11 mouse cellular contexts compared by ENCODE assay signal in genomic region chr12:29533071-29533876, GRCm38 (mm10). TPM values are rescaled to one million over a fixed set of nuclear protein-coding genes. Genes with fewer than 3 reads are reported as not detected.
DNase-seq lines count a peak whose midpoint lies in the region; ATAC-seq lines count a peak whose summit lies in the region.
"Had no signal": no experiment of that assay in that cellular context is flagged by ENCODE, and none has a peak within 500 bp of the region (broad histone marks: within the 10 kb centered on the region; RNA-seq: fewer than 3 reads in every experiment).

No protein-coding gene starts in this region.

- H3K36me3 ChIP-seq in forebrain, embryonic 12.5 days (replicated peaks) = no peaks in the 10 kb centered on the region
- H3K36me3 ChIP-seq in kidney, embryonic 14.5 days (ENCODE audit: control insufficient read depth, insufficient read depth, low read length) = no peaks in the 10 kb centered on the region
- H3K36me3 ChIP-seq: limb, embryonic 12.5 days had no signal

- peak overlapping the region; percentile 90 for H3K27ac ChIP-seq in forebrain, embryonic 12.5 days
- H3K27ac ChIP-seq in kidney, embryonic 14.5 days (ENCODE audit: low read depth, low read length) = no peak overlapping the region
- H3K27ac ChIP-seq: limb, embryonic 12.5 days had no signal

- H3K4me2 ChIP-seq in forebrain, embryonic 12.5 days = peak overlapping the region; percentile 66
- H3K4me2 ChIP-seq in kidney, embryonic 14.5 days (replicated peaks; ENCODE audit: low read depth, low read length) = no peak overlapping the region
- H3K4me2 ChIP-seq: limb, embryonic 12.5 days had no signal

- intact Hi-C loops in left cerebral cortex, postnatal 25 days (cut with DNase I) = loop anchor here (10.0 kb wide), 2 partner anchors 658 to 948 kb away; partner anchors contain the start of gene Allc

- peaks cover 63% of the 10 kb centered on the region for H3K27me3 ChIP-seq in forebrain, embryonic 12.5 days
- H3K27me3 ChIP-seq in kidney, embryonic 14.5 days (ENCODE audit: control insufficient read depth, insufficient read depth, low read length) = peaks cover 48% of the 10 kb centered on the region

- peak overlapping the region; percentile 45; the same call in 1 of the 2 replicates for H3K9ac ChIP-seq in forebrain, embryonic 12.5 days
- no peak overlapping the region for H3K9ac ChIP-seq in kidney, embryonic 14.5 days (ENCODE audit: low read depth, low read length)
- H3K9ac ChIP-seq: limb, embryonic 12.5 days had no signal

- peak; percentile 49 for ATAC-seq in forebrain, embryonic 12.5 days (ENCODE audit: low FRiP score)
- no peak for ATAC-seq in kidney, embryonic 14.5 days (ENCODE audit: low FRiP score, low TSS enrichment)

- DNase-seq in layer of hippocampus, adult 18-20 months (ENCODE audit: low spot score in 2 of 2) = peak; percentile 42 to 55
- no peak for DNase-seq in layer of hippocampus, postnatal 25 days (ENCODE audit: extremely low spot score in 1 of 2, low spot score in 1 of 2)
- peak; percentile 60 to 76 for DNase-seq in left cerebral cortex, postnatal 25 days (ENCODE audit: low spot score in 2 of 2)
- DNase-seq in right cerebral cortex, adult 2 months (ENCODE audit: low spot score in 2 of 2) = peak; percentile 62 to 64
- no peak for DNase-seq in kidney, adult 18-20 months
- no peak for DNase-seq in kidney, adult 9 months
- DNase-seq: gastrocnemius, postnatal 36 days had no signal

- no peaks in the 10 kb centered on the region for H3K9me3 ChIP-seq in forebrain, embryonic 12.5 days
- no peaks in the 10 kb centered on the region for H3K9me3 ChIP-seq in kidney, embryonic 14.5 days (ENCODE audit: control insufficient read depth, low read length)
- H3K9me3 ChIP-seq: limb, embryonic 12.5 days; megakaryocyte, embryonic 14.5 days had no signal

- peak overlapping the region; percentile 43 for H3K4me3 ChIP-seq in forebrain, embryonic 12.5 days (replicated peaks)
- no peak overlapping the region for H3K4me3 ChIP-seq in kidney, embryonic 14.5 days (ENCODE audit: low read length)
- H3K4me3 ChIP-seq: limb, embryonic 12.5 days; megakaryocyte, embryonic 14.5 days had no signal

- 18% methylated on average over 14 of the region's 14 CpGs for WGBS in forebrain, embryonic 12.5 days
- WGBS in kidney, embryonic 14.5 days = 29% methylated on average over 14 of the region's 14 CpGs

- peaks cover 54% of the 10 kb centered on the region for H3K4me1 ChIP-seq in forebrain, embryonic 12.5 days
- H3K4me1 ChIP-seq in kidney, embryonic 14.5 days (ENCODE audit: control insufficient read depth, insufficient read depth, low read length) = no peaks in the 10 kb centered on the region
- H3K4me1 ChIP-seq: megakaryocyte, embryonic 14.5 days had no signal

RNA-seq across cellular contexts. Expression of gene Myt1l, which starts 5.1 kb away (rescaled TPM):
- 100 to 1,000 TPM; 198 to 204 TPM for total RNA-seq in layer of hippocampus, adult 18-20 months (2021)
- 100 to 1,000 TPM; 202 to 240 TPM for total RNA-seq in layer of hippocampus, postnatal 25 days (2021)
- polyA plus RNA-seq in forebrain, embryonic 12.5 days (2016; fragmentation: Nextera tagmentation; extraction: Ambion mirVana) = 53.6 and 56.1 TPM in 2 replicates
- total RNA-seq in left cerebral cortex, postnatal 25 days (2021) = 100 to 1,000 TPM; 218 to 245 TPM
- not detected in 2 replicates for polyA plus RNA-seq in kidney, embryonic 14.5 days (2014; fragmentation: Nextera tagmentation; extraction: Ambion mirVana)
- total RNA-seq: gastrocnemius, postnatal 36 days had no signal

Comparison
In these comparisons a context has a peak if more than half of its experiments do, and no peak if none do; other contexts are left out.
1. DNase-seq: peak in layer of hippocampus, adult 18-20 months (2 of 2), left cerebral cortex, postnatal 25 days (2 of 2) and right cerebral cortex, adult 2 months (2 of 2); none in layer of hippocampus, postnatal 25 days (0 of 2), kidney, adult 18-20 months (single experiment) and kidney, adult 9 months (single experiment).